Mouse (Mus musculus): Measurements from ENCODE around the gene Trim41.
A peak's percentile ranks its signal among the peaks of the same experiment; 100 is the strongest.
"Not testable (repeated sequence)": the region's sequence is repeated elsewhere in the genome, so short reads cannot be mapped to it uniquely, and the experiment has no call there.

Trim41 gene

GRCm38 (mm10) chr11:48791894-48792293 lies 25.3 kb downstream of the Trim41 start:
- not testable (repeated sequence) for DNase-seq (ENCODE audit: extremely low spot score, low spot score)

- DNase-seq (ENCODE audit: extremely low spot score, low spot score), result no peak
Observed at GRCm38 (mm10) chr11:48790946-48791345, 26.2 kb downstream of the Trim41 start.

GRCm38 (mm10) chr11:48789973-48790823 lies 27.0 kb downstream of the Trim41 start:
- DNase-seq (ENCODE audit: extremely low spot score, low spot score), result peak; percentile 80

GRCm38 (mm10) chr11:48789215-48789614 lies 27.9 kb downstream of the Trim41 start:
- no peak for DNase-seq (ENCODE audit: extremely low spot score, low spot score)

- peak; percentile 60 for DNase-seq (ENCODE audit: extremely low spot score, low spot score)
Observed at GRCm38 (mm10) chr11:48788311-48789089, 28.7 kb downstream of the Trim41 start.

- DNase-seq (ENCODE audit: extremely low spot score, low spot score), result no peak
Observed at GRCm38 (mm10) chr11:48787455-48788211, 29.5 kb downstream of the Trim41 start.

- no peak for DNase-seq (ENCODE audit: extremely low spot score, low spot score)
Observed at GRCm38 (mm10) chr11:48782243-48782642, 34.9 kb downstream of the Trim41 start.

GRCm38 (mm10) chr11:48779450-48779849 lies 37.7 kb downstream of the Trim41 start:
- DNase-seq (ENCODE audit: extremely low spot score, low spot score), result no peak

GRCm38 (mm10) chr11:48777303-48777702 lies 39.9 kb downstream of the Trim41 start:
- no peak for DNase-seq (ENCODE audit: extremely low spot score, low spot score)

- no peak for DNase-seq (ENCODE audit: extremely low spot score, low spot score)
Observed at GRCm38 (mm10) chr11:48776664-48777063, 40.5 kb downstream of the Trim41 start.

- DNase-seq (ENCODE audit: extremely low spot score, low spot score), result peak; percentile 58
Observed at GRCm38 (mm10) chr11:48775483-48775882, 41.7 kb downstream of the Trim41 start.

- peak; percentile 66 for DNase-seq (ENCODE audit: extremely low spot score, low spot score)
Observed at GRCm38 (mm10) chr11:48774443-48775298, 42.5 kb downstream of the Trim41 start.

- DNase-seq (ENCODE audit: extremely low spot score, low spot score), result peak; percentile 32
Observed at GRCm38 (mm10) chr11:48771691-48772090, 45.5 kb downstream of the Trim41 start.

GRCm38 (mm10) chr11:48767195-48767876 lies 49.8 kb downstream of the Trim41 start:
- no peak for DNase-seq (ENCODE audit: extremely low spot score, low spot score)

- no peak for DNase-seq (ENCODE audit: extremely low spot score, low spot score)
Observed at GRCm38 (mm10) chr11:48764119-48764518, 53.0 kb downstream of the Trim41 start.

GRCm38 (mm10) chr11:48759021-48759420 lies 58.1 kb downstream of the Trim41 start:
- no peak for DNase-seq (ENCODE audit: extremely low spot score, low spot score)
